In genomic region chr5:146759159-146759558, GRCm38 (mm10) we compare ENCODE assay signal across 27 mouse cellular contexts. TPM values are rescaled to one million over a fixed set of nuclear protein-coding genes. Genes with fewer than 3 reads are reported as not detected.
A peak's percentile ranks its signal among the peaks of the same experiment; 100 is the strongest.
DNase-seq lines count a peak whose midpoint lies in the region; ATAC-seq lines count a peak whose summit lies in the region.
"Had no signal": no experiment of that assay in that cellular context is flagged by ENCODE, and none has a peak within 500 bp of the region (broad histone marks: within the 10 kb centered on the region; RNA-seq: fewer than 3 reads in every experiment).

No protein-coding gene starts in this region.

- WGBS in kidney, embryonic 15.5 days: 66% methylated on average over 6 of the region's 6 CpGs
- 79% methylated on average over 6 of the region's 6 CpGs for WGBS in midbrain, embryonic 10.5 days

- H3K4me3 ChIP-seq in megakaryocyte, embryonic 14.5 days (replicated peaks): peak overlapping the region; percentile 8
- no peak overlapping the region for H3K4me3 ChIP-seq in kidney, embryonic 15.5 days (replicated peaks)
- H3K4me3 ChIP-seq in midbrain, embryonic 10.5 days: no peak overlapping the region
- H3K4me3 ChIP-seq: embryonic facial prominence, embryonic 13.5 days; forebrain, embryonic 10.5 days; forebrain, embryonic 15.5 days; gastrocnemius, adult 2 months; heart, adult 2 months; heart, embryonic 13.5 days; hindbrain, embryonic 10.5 days; layer of hippocampus, adult 2 months; midbrain, embryonic 12.5 days; neural tube, embryonic 13.5 days had no signal

- H3K4me2 ChIP-seq in kidney, embryonic 15.5 days: no peak overlapping the region
- H3K4me2 ChIP-seq: embryonic facial prominence, embryonic 13.5 days; forebrain, embryonic 15.5 days; heart, embryonic 13.5 days; midbrain, embryonic 12.5 days; neural tube, embryonic 13.5 days had no signal

- H3K9me3 ChIP-seq in megakaryocyte, embryonic 14.5 days: no peaks in the 10 kb centered on the region
- no peaks in the 10 kb centered on the region for H3K9me3 ChIP-seq in kidney, embryonic 15.5 days (replicated peaks)
- no peaks in the 10 kb centered on the region for H3K9me3 ChIP-seq in midbrain, embryonic 10.5 days (replicated peaks)
- H3K9me3 ChIP-seq: embryonic facial prominence, embryonic 13.5 days; forebrain, embryonic 10.5 days; forebrain, embryonic 15.5 days; heart, embryonic 13.5 days; hindbrain, embryonic 10.5 days; midbrain, embryonic 12.5 days; neural tube, embryonic 13.5 days had no signal

- peaks cover 27% of the 10 kb centered on the region for H3K4me1 ChIP-seq in megakaryocyte, embryonic 14.5 days
- H3K4me1 ChIP-seq in kidney, embryonic 15.5 days: peaks cover 7% of the 10 kb centered on the region; the same call in 1 of the 2 replicates
- H3K4me1 ChIP-seq in midbrain, embryonic 10.5 days: no peaks in the 10 kb centered on the region
- H3K4me1 ChIP-seq: embryonic facial prominence, embryonic 13.5 days; forebrain, embryonic 10.5 days; forebrain, embryonic 15.5 days; midbrain, embryonic 12.5 days had no signal

- peak; percentile 23 to 37 for DNase-seq in kidney, postnatal 4 days
- DNase-seq in midbrain, embryonic 10.5 days (ENCODE audit: low spot score): no peak
- no peak for DNase-seq in left cerebral cortex, adult 9 months (ENCODE audit: low spot score in 2 of 2)
- DNase-seq: adrenal gland, adult 2 months; adrenal gland, postnatal 36 days; B cell, adult 2 months; cerebellum, adult 18-20 months; cerebellum, postnatal 10 days; gastrocnemius, adult 2 months; heart, adult 2 months; heart, postnatal 10 days; left cerebral cortex, postnatal 4 days; lung, adult 2 months; lung, postnatal 10 days had no signal

- H3K27ac ChIP-seq in kidney, embryonic 15.5 days: no peak overlapping the region
- H3K27ac ChIP-seq in midbrain, embryonic 10.5 days (replicated peaks): no peak overlapping the region
- H3K27ac ChIP-seq: embryonic facial prominence, embryonic 13.5 days; forebrain, embryonic 10.5 days; forebrain, embryonic 15.5 days; gastrocnemius, adult 2 months; heart, adult 2 months; heart, embryonic 13.5 days; hindbrain, embryonic 10.5 days; layer of hippocampus, adult 2 months; liver, embryonic 14.5 days; midbrain, embryonic 12.5 days; neural tube, embryonic 13.5 days had no signal

- no peak for ATAC-seq in megakaryocyte, adult 5-6 weeks (ENCODE audit: poor library complexity, severe bottlenecking)
- ATAC-seq in kidney, embryonic 15.5 days (replicated peaks; ENCODE audit: low FRiP score): peak; percentile 78; the same call in 1 of the 2 replicates
- ATAC-seq: forebrain, embryonic 15.5 days; hindbrain, embryonic 16.5 days had no signal

- no peaks in the 10 kb centered on the region for H3K27me3 ChIP-seq in megakaryocyte, embryonic 14.5 days (replicated peaks)
- no peaks in the 10 kb centered on the region for H3K27me3 ChIP-seq in kidney, embryonic 15.5 days
- H3K27me3 ChIP-seq in midbrain, embryonic 10.5 days (ENCODE audit: low read depth, poor library complexity, severe bottlenecking): no peaks in the 10 kb centered on the region
- H3K27me3 ChIP-seq: embryonic facial prominence, embryonic 13.5 days; forebrain, embryonic 15.5 days; heart, embryonic 13.5 days; midbrain, embryonic 12.5 days; neural tube, embryonic 13.5 days had no signal

- H3K9ac ChIP-seq in kidney, embryonic 15.5 days: no peak overlapping the region
- H3K9ac ChIP-seq: embryonic facial prominence, embryonic 13.5 days; forebrain, embryonic 15.5 days; heart, embryonic 13.5 days; liver, embryonic 14.5 days; midbrain, embryonic 12.5 days; neural tube, embryonic 13.5 days had no signal

- H3K36me3 ChIP-seq in megakaryocyte, embryonic 14.5 days (replicated peaks; ENCODE audit: low read length): peaks cover 86% of the 10 kb centered on the region
- peaks cover 71% of the 10 kb centered on the region for H3K36me3 ChIP-seq in kidney, embryonic 15.5 days
- peaks cover 48% of the 10 kb centered on the region for H3K36me3 ChIP-seq in midbrain, embryonic 10.5 days

RNA-seq across cellular contexts. Expression of gene Usp12, which starts 35.6 kb away (rescaled TPM):
- 0.63 and 3.6 TPM in 2 replicates for polyA plus RNA-seq in megakaryocyte, embryonic 14.5 days (2012; ENCODE audit: insufficient read depth, low replicate concordance)
- 36.8 and 41.3 TPM in 2 replicates for total RNA-seq in megakaryocyte, adult 5-6 weeks (2015)
- total RNA-seq in megakaryocyte, adult 5-6 weeks (2017): 50.9 and 55.8 TPM in 2 replicates
- polyA plus RNA-seq in kidney, embryonic 15.5 days (2015; fragmentation: Nextera tagmentation; extraction: Ambion mirVana): 21.2 and 21.7 TPM in 2 replicates
- 14.4 and 14.6 TPM in 2 replicates for polyA plus RNA-seq in midbrain, embryonic 10.5 days (2016; fragmentation: Nextera tagmentation; extraction: Ambion mirVana)

Comparison
In these comparisons a context has a peak if more than half of its experiments do, and no peak if none do; other contexts are left out.
1. DNase-seq: peak in kidney, postnatal 4 days (2 of 2); none in midbrain, embryonic 10.5 days (single experiment) and left cerebral cortex, adult 9 months (0 of 2).